ENCODE assay signal across 21 mouse cellular contexts in genomic region chr3:116236856-116237255, GRCm38 (mm10). TPM values are rescaled to one million over a fixed set of nuclear protein-coding genes. Genes with fewer than 3 reads are reported as not detected.
DNase-seq lines count a peak whose midpoint lies in the region; ATAC-seq and TF ChIP-seq lines count a peak whose summit lies in the region.
"Had no signal": no experiment of that assay in that cellular context is flagged by ENCODE, and none has a peak within 500 bp of the region (broad histone marks: within the 10 kb centered on the region; RNA-seq: fewer than 3 reads in every experiment).

No protein-coding gene starts in this region.

- no peaks in the 10 kb centered on the region for H3K79me2 ChIP-seq in heart, adult 2 months (replicated peaks; ENCODE audit: control insufficient read depth, insufficient read depth, low read length)
- no peaks in the 10 kb centered on the region for H3K79me2 ChIP-seq in CH12.LX (replicated peaks; ENCODE audit: control insufficient read depth, extremely low read depth, insufficient read depth, poor library complexity, severe bottlenecking)

- WGBS in heart, adult 2 months, result 77% methylated on average over 4 of the region's 4 CpGs
- 52% methylated on average over 4 of the region's 4 CpGs for WGBS in liver, embryonic 12.5 days (ENCODE audit: insufficient replicate concordance)
- WGBS in liver, embryonic 16.5 days (ENCODE audit: insufficient replicate concordance), result 52% methylated on average over 4 of the region's 4 CpGs

- no peak overlapping the region for H3K27ac ChIP-seq in heart, adult 2 months
- no peak overlapping the region for H3K27ac ChIP-seq in CH12.LX (ENCODE audit: insufficient read depth, low read depth)
- no peak overlapping the region for H3K27ac ChIP-seq in liver, embryonic 12.5 days
- peak overlapping the region; percentile 48; the same call in 1 of the 2 replicates for H3K27ac ChIP-seq in liver, embryonic 16.5 days (ENCODE audit: low read length)
- H3K27ac ChIP-seq: embryonic facial prominence, embryonic 13.5 days; forebrain, embryonic 12.5 days; heart, embryonic 13.5 days had no signal

- no peak for TF ChIP-seq CTCF in heart, adult 2 months (IDR thresholded peaks at IDR 0.05)
- no peak for TF ChIP-seq CTCF in CH12.LX (conservative IDR thresholded peaks at IDR 0.05 in 1 of 2, IDR thresholded peaks at IDR 0.05 in 1 of 2; ENCODE audit: low read depth in 2 of 2, low read length in 2 of 2)

- intact Hi-C loops in heart, adult 2 months (cut with DNase I), result no loop called here

- H3K36me3 ChIP-seq in heart, adult 2 months (ENCODE audit: control insufficient read depth, insufficient read depth, low read length), result no peaks in the 10 kb centered on the region
- no peaks in the 10 kb centered on the region for H3K36me3 ChIP-seq in CH12.LX (replicated peaks in 1 of 2; ENCODE audit: control insufficient read depth in 1 of 2, insufficient read depth in 1 of 2, low read length in 1 of 2)
- no peaks in the 10 kb centered on the region for H3K36me3 ChIP-seq in liver, embryonic 12.5 days
- H3K36me3 ChIP-seq in liver, embryonic 16.5 days (ENCODE audit: control insufficient read depth, insufficient read depth), result no peaks in the 10 kb centered on the region
- H3K36me3 ChIP-seq: embryonic facial prominence, embryonic 13.5 days; forebrain, embryonic 12.5 days; heart, embryonic 13.5 days had no signal

- no peak overlapping the region for H3K9ac ChIP-seq in heart, adult 2 months (ENCODE audit: low read depth, low read length)
- H3K9ac ChIP-seq in CH12.LX (ENCODE audit: insufficient read depth, low read depth), result no peak overlapping the region
- no peak overlapping the region for H3K9ac ChIP-seq in liver, embryonic 12.5 days
- no peak overlapping the region for H3K9ac ChIP-seq in liver, embryonic 16.5 days (ENCODE audit: low read depth, low read length)
- H3K9ac ChIP-seq: embryonic facial prominence, embryonic 13.5 days; forebrain, embryonic 12.5 days; heart, embryonic 13.5 days had no signal

- no peak for TF ChIP-seq EP300 in heart, adult 2 months (IDR thresholded peaks at IDR 0.05; ENCODE audit: insufficient read depth, low read depth, low read length)
- 0 out of 2 replicates have a peak, but pooled peaks have one; percentile 13 for TF ChIP-seq EP300 in CH12.LX (IDR thresholded peaks at IDR 0.05; ENCODE audit: low read length)

- no peak for TF ChIP-seq RAD21 in CH12.LX (IDR thresholded peaks at IDR 0.05; ENCODE audit: low read depth, low read length)

- H3K9me3 ChIP-seq in CH12.LX (replicated peaks; ENCODE audit: low read length), result no peaks in the 10 kb centered on the region
- no peaks in the 10 kb centered on the region for H3K9me3 ChIP-seq in liver, embryonic 12.5 days (replicated peaks)
- H3K9me3 ChIP-seq in liver, embryonic 16.5 days (replicated peaks; ENCODE audit: control insufficient read depth, low read length), result no peaks in the 10 kb centered on the region
- H3K9me3 ChIP-seq: embryonic facial prominence, embryonic 13.5 days; forebrain, embryonic 12.5 days had no signal

- no peaks in the 10 kb centered on the region for H3K4me1 ChIP-seq in heart, adult 2 months (ENCODE audit: control insufficient read depth, insufficient read depth, low read length)
- H3K4me1 ChIP-seq in CH12.LX (ENCODE audit: control insufficient read depth in 1 of 2, insufficient read depth in 2 of 2), result peaks cover 4 to 16% of the 10 kb centered on the region in 2 experiments; a peak in 3 of 4 replicates
- no peaks in the 10 kb centered on the region for H3K4me1 ChIP-seq in liver, embryonic 12.5 days
- H3K4me1 ChIP-seq in liver, embryonic 16.5 days (ENCODE audit: control insufficient read depth, low read depth, low read length), result no peaks in the 10 kb centered on the region; the same call in 1 of the 2 replicates
- H3K4me1 ChIP-seq: embryonic facial prominence, embryonic 13.5 days; forebrain, embryonic 12.5 days; heart, embryonic 13.5 days had no signal

- no peak overlapping the region for H3K4me3 ChIP-seq in heart, adult 2 months
- H3K4me3 ChIP-seq in CH12.LX (replicated peaks in 1 of 3; ENCODE audit: low read depth in 2 of 3, low read length in 2 of 3, poor library complexity in 1 of 3), result no peak overlapping the region
- no peak overlapping the region for H3K4me3 ChIP-seq in liver, embryonic 12.5 days
- no peak overlapping the region for H3K4me3 ChIP-seq in liver, embryonic 16.5 days (ENCODE audit: low read depth, low read length)
- H3K4me3 ChIP-seq: embryonic facial prominence, embryonic 13.5 days; forebrain, embryonic 12.5 days; heart, embryonic 13.5 days had no signal

- DNase-seq in heart, adult 11 months, result peak; percentile 71
- DNase-seq in heart, adult 2 months, result no peak
- no peak for DNase-seq in CH12.LX (ENCODE audit: extremely low read depth)
- no peak for DNase-seq in urinary bladder, postnatal 14 days (ENCODE audit: low spot score)
- no peak for DNase-seq in spleen, adult 12 weeks (ENCODE audit: low spot score)
- no peak for DNase-seq in adrenal gland, postnatal 4 days (ENCODE audit: low spot score in 2 of 2)
- DNase-seq: B cell, adult 2 months; cerebellum, adult 18-20 months; cerebellum, adult 9-11 months; cerebellum, postnatal 36 days; gastrocnemius, postnatal 14 days; heart, postnatal 36 days had no signal

- no peaks in the 10 kb centered on the region for H3K27me3 ChIP-seq in heart, adult 2 months (ENCODE audit: control insufficient read depth, insufficient read depth, low read length)
- no peaks in the 10 kb centered on the region for H3K27me3 ChIP-seq in CH12.LX (replicated peaks)
- no peaks in the 10 kb centered on the region for H3K27me3 ChIP-seq in liver, embryonic 12.5 days (replicated peaks)
- no peaks in the 10 kb centered on the region for H3K27me3 ChIP-seq in liver, embryonic 16.5 days (ENCODE audit: control insufficient read depth, insufficient read depth, low read depth, low read length)
- H3K27me3 ChIP-seq: embryonic facial prominence, embryonic 13.5 days; forebrain, embryonic 12.5 days; heart, embryonic 13.5 days had no signal

- H3K4me2 ChIP-seq in CH12.LX (ENCODE audit: insufficient read depth, low read depth, poor library complexity, severe bottlenecking), result no peak overlapping the region
- no peak overlapping the region for H3K4me2 ChIP-seq in liver, embryonic 12.5 days
- H3K4me2 ChIP-seq in liver, embryonic 16.5 days (ENCODE audit: low read depth, low read length), result no peak overlapping the region
- H3K4me2 ChIP-seq: embryonic facial prominence, embryonic 13.5 days; forebrain, embryonic 12.5 days; heart, embryonic 13.5 days had no signal

- dilution Hi-C loops in CH12.LX (cut with MboI; ENCODE audit: extremely low pct_ligation_motif_present, extremely low pct_unique_long_range_greater_than_20kb, low sequenced_read_pairs), result no loop called here

- peak; percentile 83 for ATAC-seq in liver, embryonic 12.5 days
- ATAC-seq in liver, embryonic 16.5 days (ENCODE audit: low read depth), result peak; percentile 97
- ATAC-seq: CD4-positive, CD25-positive, alpha-beta regulatory T cell, adult 4 months; forebrain, embryonic 16.5 days had no signal

- no peak for TF ChIP-seq POLR2A in heart, adult 2 months (IDR thresholded peaks at IDR 0.05; ENCODE audit: insufficient read depth, low read depth, low read length)
- TF ChIP-seq POLR2A in CH12.LX (IDR thresholded peaks at IDR 0.05; ENCODE audit: low read depth, low read length), result no peak

- in situ Hi-C loops in CH12.LX (cut with MboI; ENCODE audit: low pct_ligation_motif_present, low pct_unique_long_range_greater_than_20kb, low sequenced_read_pairs), result no loop called here

TF ChIP-seq in CH12.LX, 34 proteins besides CTCF, POLR2A, EP300 and RAD21:
- TF ChIP-seq USF2 (conservative IDR thresholded peaks at IDR 0.05; ENCODE audit: low read depth, low read length), result no peak
- TF ChIP-seq UBTF (IDR thresholded peaks at IDR 0.05; ENCODE audit: low read depth, low read length), result no peak
- no peak for TF ChIP-seq MYC (IDR thresholded peaks at IDR 0.05; ENCODE audit: low read depth, low read length)
- TF ChIP-seq NRF1 (IDR thresholded peaks at IDR 0.05; ENCODE audit: low read depth, low read length), result no peak
- TF ChIP-seq MAZ (IDR thresholded peaks at IDR 0.05; ENCODE audit: low read depth, low read length), result no peak
- no peak for TF ChIP-seq SMC3 (IDR thresholded peaks at IDR 0.05; ENCODE audit: low read depth, low read length)
TF ChIP-seq in CH12.LX: peak in this region for 0.

RNA-seq across cellular contexts. Expression of gene Gpr88, which starts 16.4 kb away (rescaled TPM):
- under 1 TPM in 1 of 2 experiments, not detected in 1; 0.08 TPM for total RNA-seq in heart, adult 2 months (2021)
- 0.15 and 0.23 TPM in 2 replicates for polyA plus RNA-seq in heart, adult 2 months (2012; rRNA removed)
- total RNA-seq in CH12.LX (2012; rRNA removed) (not detected in 2 replicates), CH12.LX (2014; rRNA removed) (not detected in 2 replicates)
- not detected in 2 replicates for polyA plus RNA-seq in CH12.LX (2012; ENCODE audit: insufficient read length, low read depth)
- polyA plus RNA-seq in liver, embryonic 12.5 days (2016; fragmentation: Nextera tagmentation; extraction: Ambion mirVana), result 0.20 and 0.35 TPM in 2 replicates
- 0.09 and 0.22 TPM in 2 replicates for polyA plus RNA-seq in liver, embryonic 16.5 days (2015; fragmentation: Nextera tagmentation; extraction: Ambion mirVana)
- under 1 TPM; 0.50 to 0.82 TPM for total RNA-seq in adrenal gland, postnatal 4 days (2021)
- total RNA-seq: gastrocnemius, adult 18-20 months; MEL had no signal
- polyA plus RNA-seq: CD4-positive, CD25-positive, alpha-beta regulatory T cell, adult 4 months had no signal
